Mouse (Mus musculus): Measurements from ENCODE around the gene Tent2.

Gene Tent2

GRCm38 (mm10) chr13:93143819-93144283 lies 48.3 kb downstream of the Tent2 start:
- DNase-seq (ENCODE audit: extremely low read depth, low read depth): no peak

GRCm38 (mm10) chr13:93141184-93141583 lies 51.0 kb downstream of the Tent2 start:
- no peak for DNase-seq (ENCODE audit: extremely low read depth, low read depth)

GRCm38 (mm10) chr13:93138059-93138458 lies 54.1 kb downstream of the Tent2 start:
- DNase-seq (ENCODE audit: extremely low read depth, low read depth): no peak

GRCm38 (mm10) chr13:93137098-93137497 lies 55.1 kb downstream of the Tent2 start:
- DNase-seq (ENCODE audit: extremely low read depth, low read depth): no peak

- DNase-seq (ENCODE audit: extremely low read depth, low read depth): no peak
These were observed 55.9 kb downstream of the Tent2 start for GRCm38 (mm10) chr13:93136251-93136650.

GRCm38 (mm10) chr13:93135501-93135900 lies 56.7 kb downstream of the Tent2 start:
- DNase-seq (ENCODE audit: extremely low read depth, low read depth): no peak

- no peak for DNase-seq (ENCODE audit: extremely low read depth, low read depth)
These were observed 61.5 kb downstream of the Tent2 start for GRCm38 (mm10) chr13:93130674-93131073.

GRCm38 (mm10) chr13:93128961-93129360 lies 63.2 kb downstream of the Tent2 start:
- no peak for DNase-seq (ENCODE audit: extremely low read depth, low read depth)

- no peak for DNase-seq (ENCODE audit: extremely low read depth, low read depth)
These were observed 63.9 kb downstream of the Tent2 start for GRCm38 (mm10) chr13:93128111-93128860.

GRCm38 (mm10) chr13:93122321-93122720 lies 69.9 kb downstream of the Tent2 start:
- no peak for DNase-seq (ENCODE audit: extremely low read depth, low read depth)

GRCm38 (mm10) chr13:93117241-93117640 lies 74.9 kb downstream of the Tent2 start:
- DNase-seq (ENCODE audit: extremely low read depth, low read depth): no peak

- no peak for DNase-seq (ENCODE audit: extremely low read depth, low read depth)
These were observed 89.7 kb downstream of the Tent2 start for GRCm38 (mm10) chr13:93102340-93103090.

GRCm38 (mm10) chr13:93098596-93098995 lies 93.6 kb downstream of the Tent2 start:
- no peak for DNase-seq (ENCODE audit: extremely low read depth, low read depth)

- no peak for DNase-seq (ENCODE audit: extremely low read depth, low read depth)
These were observed 95.5 kb downstream of the Tent2 start for GRCm38 (mm10) chr13:93096643-93097042.
